Comparison of ENCODE assay signal across 9 mouse cellular contexts in the genomic region with DNA sequence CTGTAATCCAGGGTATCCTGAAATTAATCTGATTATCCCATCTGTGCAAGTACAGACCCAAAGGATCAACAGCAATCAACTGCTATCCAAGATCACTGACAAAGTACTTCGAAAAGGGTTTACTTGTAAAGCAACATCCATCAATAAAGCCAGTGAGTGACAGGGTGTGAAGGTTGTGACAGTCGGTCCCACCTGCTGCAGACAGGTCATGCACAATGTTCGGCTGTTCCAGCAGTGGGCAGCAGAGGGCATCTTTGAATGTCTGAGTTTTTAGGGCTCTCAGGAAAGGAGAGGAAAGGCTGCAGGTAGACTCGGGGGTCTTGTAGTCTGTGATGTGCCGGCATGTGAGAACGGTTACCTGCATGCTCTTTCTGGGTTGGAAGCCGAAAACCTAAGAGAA. TPM values are rescaled to one million over a fixed set of nuclear protein-coding genes. Genes with fewer than 3 reads are reported as not detected.
A peak's percentile ranks its signal among the peaks of the same experiment; 100 is the strongest.
DNase-seq lines count a peak whose midpoint lies in the region; ATAC-seq and TF ChIP-seq lines count a peak whose summit lies in the region.
"Had no signal": no experiment of that assay in that cellular context is flagged by ENCODE, and none has a peak within 500 bp of the region (broad histone marks: within the 10 kb centered on the region; RNA-seq: fewer than 3 reads in every experiment).

No protein-coding gene starts in this region.

- H3K4me2 ChIP-seq in limb, embryonic 11.5 days (ENCODE audit: low read depth, severe bottlenecking) = no peak overlapping the region
- H3K4me2 ChIP-seq in stomach, postnatal 0 days (replicated peaks; ENCODE audit: low read depth) = no peak overlapping the region
- H3K4me2 ChIP-seq: heart, embryonic 13.5 days; limb, embryonic 12.5 days had no signal

- TF ChIP-seq POLR2A in MEL (IDR thresholded peaks at IDR 0.05; ENCODE audit: control insufficient read depth in 1 of 2, insufficient read depth in 1 of 2, low read depth in 1 of 2, low read length in 2 of 2, poor library complexity in 1 of 2) = no peak

- H3K27ac ChIP-seq in limb, embryonic 11.5 days (replicated peaks; ENCODE audit: low read depth, low read length) = no peak overlapping the region
- no peak overlapping the region for H3K27ac ChIP-seq in limb, embryonic 10.5 days
- H3K27ac ChIP-seq in MEL (ENCODE audit: control insufficient read depth, low read depth, low read length) = no peak overlapping the region
- no peak overlapping the region for H3K27ac ChIP-seq in embryonic facial prominence, embryonic 10.5 days (replicated peaks)
- no peak overlapping the region for H3K27ac ChIP-seq in stomach, postnatal 0 days (replicated peaks)
- H3K27ac ChIP-seq: heart, embryonic 13.5 days; limb, embryonic 12.5 days had no signal

- ATAC-seq in limb, embryonic 11.5 days (ENCODE audit: insufficient number of reproducible peaks, low FRiP score, low TSS enrichment, low read depth) = no peak
- no peak for ATAC-seq in stomach, postnatal 0 days (ENCODE audit: low FRiP score, low TSS enrichment)

- H3K36me3 ChIP-seq in limb, embryonic 11.5 days (ENCODE audit: control insufficient read depth, insufficient read depth, low read length) = peaks cover 4% of the 10 kb centered on the region; the same call in 1 of the 2 replicates
- H3K36me3 ChIP-seq in limb, embryonic 10.5 days = peaks cover 87% of the 10 kb centered on the region
- H3K36me3 ChIP-seq in MEL (ENCODE audit: control insufficient read depth in 1 of 2, insufficient read depth in 2 of 2, low read length in 2 of 2) = peaks cover 0 to 1% of the 10 kb centered on the region in 2 experiments; a peak in 1 of 4 replicates
- peaks cover 85% of the 10 kb centered on the region for H3K36me3 ChIP-seq in embryonic facial prominence, embryonic 10.5 days (replicated peaks)
- peaks cover 13% of the 10 kb centered on the region; the same call in 1 of the 2 replicates for H3K36me3 ChIP-seq in stomach, postnatal 0 days (ENCODE audit: control insufficient read depth, insufficient read depth, low read length)

- WGBS in limb, embryonic 11.5 days = 83% methylated on average over 7 of the region's 7 CpGs
- WGBS in limb, embryonic 10.5 days = 85% methylated on average over 7 of the region's 7 CpGs
- WGBS in embryonic facial prominence, embryonic 10.5 days = 87% methylated on average over 7 of the region's 7 CpGs
- 73% methylated on average over 7 of the region's 7 CpGs for WGBS in stomach, postnatal 0 days

- H3K4me3 ChIP-seq in limb, embryonic 11.5 days (ENCODE audit: low read depth, low read length) = no peak overlapping the region
- no peak overlapping the region for H3K4me3 ChIP-seq in limb, embryonic 10.5 days
- H3K4me3 ChIP-seq in MEL (ENCODE audit: control insufficient read depth in 1 of 2, insufficient read depth in 1 of 2, low read depth in 2 of 2, low read length in 2 of 2) = no peak overlapping the region
- no peak overlapping the region for H3K4me3 ChIP-seq in embryonic facial prominence, embryonic 10.5 days
- H3K4me3 ChIP-seq in stomach, postnatal 0 days (ENCODE audit: low read depth, low read length) = no peak overlapping the region
- H3K4me3 ChIP-seq: heart, embryonic 13.5 days; limb, embryonic 12.5 days had no signal

- no peaks in the 10 kb centered on the region for H3K79me2 ChIP-seq in MEL (ENCODE audit: control insufficient read depth, insufficient read depth, low read length, poor library complexity)

- no peak overlapping the region for H3K9ac ChIP-seq in limb, embryonic 11.5 days (ENCODE audit: low read length)
- no peak overlapping the region for H3K9ac ChIP-seq in MEL (ENCODE audit: control insufficient read depth, low read depth, low read length, poor library complexity, severe bottlenecking)
- H3K9ac ChIP-seq in stomach, postnatal 0 days (ENCODE audit: low read length) = no peak overlapping the region
- H3K9ac ChIP-seq: heart, embryonic 13.5 days; limb, embryonic 12.5 days had no signal

- no peaks in the 10 kb centered on the region for H3K9me3 ChIP-seq in limb, embryonic 11.5 days (ENCODE audit: control insufficient read depth, low read length)
- no peaks in the 10 kb centered on the region for H3K9me3 ChIP-seq in limb, embryonic 10.5 days (replicated peaks)
- no peaks in the 10 kb centered on the region for H3K9me3 ChIP-seq in MEL (replicated peaks; ENCODE audit: insufficient read depth, low read length)
- H3K9me3 ChIP-seq in embryonic facial prominence, embryonic 10.5 days = no peaks in the 10 kb centered on the region
- no peaks in the 10 kb centered on the region for H3K9me3 ChIP-seq in stomach, postnatal 0 days (ENCODE audit: control insufficient read depth, low read length)
- H3K9me3 ChIP-seq: heart, embryonic 13.5 days; limb, embryonic 12.5 days had no signal

- no peaks in the 10 kb centered on the region for H3K27me3 ChIP-seq in limb, embryonic 11.5 days (ENCODE audit: control insufficient read depth, insufficient read depth, low read length)
- H3K27me3 ChIP-seq in limb, embryonic 10.5 days (ENCODE audit: low read depth, poor library complexity, severe bottlenecking) = no peaks in the 10 kb centered on the region
- H3K27me3 ChIP-seq in MEL (ENCODE audit: control insufficient read depth in 1 of 2, insufficient read depth in 2 of 2, low read length in 2 of 2) = no peaks in the 10 kb centered on the region
- no peaks in the 10 kb centered on the region for H3K27me3 ChIP-seq in embryonic facial prominence, embryonic 10.5 days (replicated peaks; ENCODE audit: low read depth, poor library complexity, severe bottlenecking)
- H3K27me3 ChIP-seq in stomach, postnatal 0 days (ENCODE audit: control insufficient read depth, insufficient read depth, low read length) = no peaks in the 10 kb centered on the region
- H3K27me3 ChIP-seq: heart, embryonic 13.5 days; limb, embryonic 12.5 days had no signal

- TF ChIP-seq EP300 in MEL (IDR thresholded peaks at IDR 0.05; ENCODE audit: low read depth in 1 of 2, low read length in 2 of 2) = no peak
- TF ChIP-seq EP300 in stomach, postnatal 0 days (optimal IDR thresholded peaks at IDR 0.05) = no peak

- TF ChIP-seq CTCF in MEL (IDR thresholded peaks at IDR 0.05 in 2 of 3, conservative IDR thresholded peaks at IDR 0.05 in 1 of 3; ENCODE audit: control insufficient read depth in 1 of 3, insufficient read depth in 1 of 3, low read depth in 2 of 3, low read length in 3 of 3, poor library complexity in 1 of 3, severe bottlenecking in 1 of 3) = peak; percentile 52 to 60 (median 57)
- peak; percentile 70 for TF ChIP-seq CTCF in stomach, postnatal 0 days (IDR thresholded peaks at IDR 0.05; ENCODE audit: low read depth)

- TF ChIP-seq RAD21 in MEL (IDR thresholded peaks at IDR 0.05; ENCODE audit: low read depth, low read length) = peak; percentile 32

- peak; percentile 54 for DNase-seq in limb, embryonic 11.5 days (ENCODE audit: low spot score)
- no peak for DNase-seq in limb, embryonic 10.5 days (ENCODE audit: low spot score)
- peak; percentile 44 for DNase-seq in MEL (ENCODE audit: low read depth, low spot score)
- peak; percentile 45 for DNase-seq in embryonic facial prominence, embryonic 10.5 days (ENCODE audit: low spot score)
- DNase-seq in stomach, postnatal 0 days (ENCODE audit: low spot score) = peak; percentile 51
- DNase-seq in cerebellum, postnatal 36 days = no peak
- DNase-seq in adrenal gland, adult 8-10 months = no peak

- H3K4me1 ChIP-seq in limb, embryonic 11.5 days (ENCODE audit: control insufficient read depth, insufficient read depth, low read length) = no peaks in the 10 kb centered on the region
- no peaks in the 10 kb centered on the region for H3K4me1 ChIP-seq in limb, embryonic 10.5 days
- no peaks in the 10 kb centered on the region for H3K4me1 ChIP-seq in MEL (ENCODE audit: control insufficient read depth in 1 of 2, insufficient read depth in 2 of 2, low read length in 2 of 2)
- H3K4me1 ChIP-seq in embryonic facial prominence, embryonic 10.5 days = no peaks in the 10 kb centered on the region
- H3K4me1 ChIP-seq in stomach, postnatal 0 days (replicated peaks; ENCODE audit: control insufficient read depth, insufficient read depth) = no peaks in the 10 kb centered on the region
- H3K4me1 ChIP-seq: heart, embryonic 13.5 days; limb, embryonic 12.5 days had no signal

TF ChIP-seq in MEL, 35 proteins besides CTCF, POLR2A, EP300 and RAD21:
- TF ChIP-seq MAFK (IDR thresholded peaks at IDR 0.05; ENCODE audit: borderline replicate concordance, low read depth, low read length) (no peak), SMC3 (IDR thresholded peaks at IDR 0.05; ENCODE audit: low read depth, low read length) (peak; percentile 54)

RNA-seq across cellular contexts. Expression of gene Psmg1, which starts 7.2 kb away (rescaled TPM):
- polyA plus RNA-seq in limb, embryonic 11.5 days (2014; fragmentation: Nextera tagmentation; extraction: Ambion mirVana) = 125 and 137 TPM in 2 replicates
- 139 and 149 TPM in 2 replicates for polyA plus RNA-seq in limb, embryonic 10.5 days (2016; fragmentation: Nextera tagmentation; extraction: Ambion mirVana)
- 112 and 115 TPM in 2 replicates for total RNA-seq in MEL (2012; rRNA removed)
- polyA plus RNA-seq in MEL (2012; ENCODE audit: insufficient read depth in 1 of 2, insufficient read length in 2 of 2, low read depth in 1 of 2, low replicate concordance in 2 of 2, missing spikeins in 1 of 2) = 100 to 1,000 TPM in 1 of 2 experiments, not detected in 1; 169 TPM
- polyA plus RNA-seq in embryonic facial prominence, embryonic 10.5 days (2016; fragmentation: Nextera tagmentation; extraction: Ambion mirVana) = 115 and 122 TPM in 2 replicates
- 48.7 and 50.1 TPM in 2 replicates for polyA plus RNA-seq in stomach, postnatal 0 days (2015; fragmentation: Nextera tagmentation; extraction: Ambion mirVana)
- total RNA-seq in adrenal gland, adult 8-10 months (2022) = 10 to 100 TPM; 26.9 to 39.3 (median 33.3) TPM

Comparison
In these comparisons a context has a peak if more than half of its experiments do, and no peak if none do; other contexts are left out.
1. DNase-seq: peak in limb, embryonic 11.5 days (single experiment), MEL (single experiment), embryonic facial prominence, embryonic 10.5 days (single experiment) and stomach, postnatal 0 days (single experiment); none in limb, embryonic 10.5 days (single experiment), cerebellum, postnatal 36 days (0 of 2) and adrenal gland, adult 8-10 months (single experiment).